Mouse (Mus musculus) bone marrow macrophage, adult 2 months (primary cell): ENCODE data around the gene Sufu.

Experiments used
- CTCF ChIP-seq: IDR thresholded peaks from 2 replicates; pipeline ENCODE4 v1.5.1; 2012; ENCODE audit warnings: low read depth, mild to moderate bottlenecking, low read length, moderate library complexity
- POLR2A ChIP-seq: IDR thresholded peaks from 2 replicates; pipeline ENCODE4 v1.6.1; 2012; ENCODE audit warnings: mild to moderate bottlenecking, low read depth, low read length, borderline replicate concordance

- TF ChIP-seq CTCF, result no peak
- no peak for TF ChIP-seq POLR2A
Measured at GRCm38 (mm10) chr19:46447110-46447509, 50.4 kb downstream of the Sufu start.
